Mouse (Mus musculus): Measurements from ENCODE around the gene Wwc2. TPM values are rescaled to one million over a fixed set of nuclear protein-coding genes. Genes with fewer than 3 reads are reported as not detected.

The Wwc2 gene
- total RNA-seq, 1 experiment, result 19.6 TPM

- Histone ChIP-seq H3K36me3 (ENCODE audit: control insufficient read depth, insufficient read depth, low read length, poor library complexity, severe bottlenecking) (no peaks in the 10 kb centered on the region), H3K4me1 (ENCODE audit: control insufficient read depth in 2 of 2, insufficient read depth in 2 of 2, low read length in 2 of 2, poor library complexity in 1 of 2) (peaks cover 2 to 5% of the 10 kb centered on the region in 2 experiments; a peak in 1 of 4 replicates), H3K9me3 (ENCODE audit: control insufficient read depth, insufficient read depth, low read depth, low read length) (no peaks in the 10 kb centered on the region), H3K27ac (ENCODE audit: insufficient read depth, low read depth, low read length, poor library complexity, severe bottlenecking) (no peak overlapping the region), H3K9ac (ENCODE audit: insufficient read depth, low read depth, low read length, poor library complexity, severe bottlenecking) (no peak overlapping the region), H3K4me3 (ENCODE audit: insufficient read depth in 1 of 2, low read depth in 1 of 2, low read length in 2 of 2, poor library complexity in 1 of 2, severe bottlenecking in 1 of 2) (no peak overlapping the region)
- TF ChIP-seq ZC3H11A (IDR thresholded peaks at IDR 0.05; ENCODE audit: borderline replicate concordance, low read depth, low read length) (no peak), CHD2 (IDR thresholded peaks at IDR 0.05; ENCODE audit: low read depth, low read length) (no peak), ZNF384 (IDR thresholded peaks at IDR 0.05; ENCODE audit: low read depth, low read length) (no peak), HCFC1 (IDR thresholded peaks at IDR 0.05; ENCODE audit: borderline replicate concordance, insufficient read depth, low read length) (no peak), MAFK (IDR thresholded peaks at IDR 0.05; ENCODE audit: insufficient read depth, low read depth, low read length) (no peak)
- in situ Hi-C loops (cut with MboI; ENCODE audit: low sequenced_read_pairs in 2 of 2, unreplicated experiment in 2 of 2), result no loop called here
- DNase-seq (ENCODE audit: low read depth, low spot score), result no peak
Measured at GRCm38 (mm10) chr8:47924921-47925320, 65.8 kb downstream of the Wwc2 start.

GRCm38 (mm10) chr8:47922816-47923215 is 67.9 kb downstream of the Wwc2 start:
- no peak overlapping the region for H3K9ac ChIP-seq (ENCODE audit: insufficient read depth, low read depth, low read length, poor library complexity, severe bottlenecking)
- H3K27ac ChIP-seq (ENCODE audit: insufficient read depth, low read depth, low read length, poor library complexity, severe bottlenecking), result no peak overlapping the region
- no peaks in the 10 kb centered on the region for H3K36me3 ChIP-seq (ENCODE audit: control insufficient read depth, insufficient read depth, low read length, poor library complexity, severe bottlenecking)
- TF ChIP-seq ZNF384 (IDR thresholded peaks at IDR 0.05; ENCODE audit: low read depth, low read length) (no peak), CHD2 (IDR thresholded peaks at IDR 0.05; ENCODE audit: low read depth, low read length) (no peak), ZC3H11A (IDR thresholded peaks at IDR 0.05; ENCODE audit: borderline replicate concordance, low read depth, low read length) (no peak), HCFC1 (IDR thresholded peaks at IDR 0.05; ENCODE audit: borderline replicate concordance, insufficient read depth, low read length) (no peak), MAFK (IDR thresholded peaks at IDR 0.05; ENCODE audit: insufficient read depth, low read depth, low read length) (no peak)
- no peaks in the 10 kb centered on the region for H3K9me3 ChIP-seq (ENCODE audit: control insufficient read depth, insufficient read depth, low read depth, low read length)
- H3K4me1 ChIP-seq (ENCODE audit: control insufficient read depth in 2 of 2, insufficient read depth in 2 of 2, low read length in 2 of 2, poor library complexity in 1 of 2), result peaks cover 2 to 5% of the 10 kb centered on the region in 2 experiments; a peak in 1 of 4 replicates
- DNase-seq (ENCODE audit: low read depth, low spot score), result no peak
- in situ Hi-C loops (cut with MboI; ENCODE audit: low sequenced_read_pairs in 2 of 2, unreplicated experiment in 2 of 2), result no loop called here
- H3K4me3 ChIP-seq (ENCODE audit: insufficient read depth in 1 of 2, low read depth in 1 of 2, low read length in 2 of 2, poor library complexity in 1 of 2, severe bottlenecking in 1 of 2), result no peak overlapping the region

GRCm38 (mm10) chr8:47922011-47922410 is 68.7 kb downstream of the Wwc2 start:
- no peak for TF ChIP-seq ZC3H11A (IDR thresholded peaks at IDR 0.05; ENCODE audit: borderline replicate concordance, low read depth, low read length)
- no peak for TF ChIP-seq MAFK (IDR thresholded peaks at IDR 0.05; ENCODE audit: insufficient read depth, low read depth, low read length)
- TF ChIP-seq HCFC1 (IDR thresholded peaks at IDR 0.05; ENCODE audit: borderline replicate concordance, insufficient read depth, low read length), result no peak
- no peak for TF ChIP-seq CHD2 (IDR thresholded peaks at IDR 0.05; ENCODE audit: low read depth, low read length)
- TF ChIP-seq ZNF384 (IDR thresholded peaks at IDR 0.05; ENCODE audit: low read depth, low read length), result no peak
- Histone ChIP-seq H3K9ac (ENCODE audit: insufficient read depth, low read depth, low read length, poor library complexity, severe bottlenecking) (no peak overlapping the region), H3K36me3 (ENCODE audit: control insufficient read depth, insufficient read depth, low read length, poor library complexity, severe bottlenecking) (no peaks in the 10 kb centered on the region), H3K27ac (ENCODE audit: insufficient read depth, low read depth, low read length, poor library complexity, severe bottlenecking) (no peak overlapping the region), H3K4me3 (ENCODE audit: insufficient read depth in 1 of 2, low read depth in 1 of 2, low read length in 2 of 2, poor library complexity in 1 of 2, severe bottlenecking in 1 of 2) (no peak overlapping the region), H3K4me1 (ENCODE audit: control insufficient read depth in 2 of 2, insufficient read depth in 2 of 2, low read length in 2 of 2, poor library complexity in 1 of 2) (peaks cover 2 to 5% of the 10 kb centered on the region in 2 experiments; a peak in 1 of 4 replicates), H3K9me3 (ENCODE audit: control insufficient read depth, insufficient read depth, low read depth, low read length) (no peaks in the 10 kb centered on the region)
- DNase-seq (ENCODE audit: low read depth, low spot score), result no peak
- in situ Hi-C loops (cut with MboI; ENCODE audit: low sequenced_read_pairs in 2 of 2, unreplicated experiment in 2 of 2), result no loop called here

GRCm38 (mm10) chr8:47920575-47921144 is 70.1 kb downstream of the Wwc2 start:
- no peak overlapping the region for H3K4me3 ChIP-seq (ENCODE audit: insufficient read depth in 1 of 2, low read depth in 1 of 2, low read length in 2 of 2, poor library complexity in 1 of 2, severe bottlenecking in 1 of 2)
- no peak overlapping the region for H3K9ac ChIP-seq (ENCODE audit: insufficient read depth, low read depth, low read length, poor library complexity, severe bottlenecking)
- no peaks in the 10 kb centered on the region for H3K36me3 ChIP-seq (ENCODE audit: control insufficient read depth, insufficient read depth, low read length, poor library complexity, severe bottlenecking)
- no peaks in the 10 kb centered on the region for H3K9me3 ChIP-seq (ENCODE audit: control insufficient read depth, insufficient read depth, low read depth, low read length)
- peaks cover 6 to 8% of the 10 kb centered on the region in 2 experiments for H3K4me1 ChIP-seq (ENCODE audit: control insufficient read depth in 2 of 2, insufficient read depth in 2 of 2, low read length in 2 of 2, poor library complexity in 1 of 2)
- in situ Hi-C loops (cut with MboI; ENCODE audit: low sequenced_read_pairs in 2 of 2, unreplicated experiment in 2 of 2), result no loop called here
- TF ChIP-seq ZNF384 (IDR thresholded peaks at IDR 0.05; ENCODE audit: low read depth, low read length), result peak; percentile 97
- no peak for TF ChIP-seq ZC3H11A (IDR thresholded peaks at IDR 0.05; ENCODE audit: borderline replicate concordance, low read depth, low read length)
- TF ChIP-seq CHD2 (IDR thresholded peaks at IDR 0.05; ENCODE audit: low read depth, low read length), result no peak
- H3K27ac ChIP-seq (ENCODE audit: insufficient read depth, low read depth, low read length, poor library complexity, severe bottlenecking), result no peak overlapping the region
- DNase-seq (ENCODE audit: low read depth, low spot score), result peak; percentile 86
